ENCODE assay signal across 8 mouse cellular contexts in genomic region chr1:161248685-161249084, GRCm38 (mm10). TPM values are rescaled to one million over a fixed set of nuclear protein-coding genes. Genes with fewer than 3 reads are reported as not detected.
DNase-seq lines count a peak whose midpoint lies in the region; ATAC-seq lines count a peak whose summit lies in the region.

No protein-coding gene starts in this region.

- no peaks in the 10 kb centered on the region for H3K9me3 ChIP-seq in lung, embryonic 16.5 days (ENCODE audit: control insufficient read depth, low read length)
- H3K9me3 ChIP-seq in forebrain, embryonic 10.5 days = no peaks in the 10 kb centered on the region
- H3K9me3 ChIP-seq in limb, embryonic 15.5 days = no peaks in the 10 kb centered on the region
- H3K9me3 ChIP-seq in stomach, embryonic 16.5 days (replicated peaks; ENCODE audit: control insufficient read depth, low read length) = no peaks in the 10 kb centered on the region

- peak overlapping the region; percentile 86 for H3K4me3 ChIP-seq in lung, embryonic 16.5 days (ENCODE audit: low read length)
- H3K4me3 ChIP-seq in forebrain, embryonic 10.5 days = peak overlapping the region; percentile 95
- peak overlapping the region; percentile 85; the same call in 1 of the 2 replicates for H3K4me3 ChIP-seq in limb, embryonic 15.5 days
- H3K4me3 ChIP-seq in stomach, embryonic 16.5 days (replicated peaks; ENCODE audit: low read length) = peak overlapping the region; percentile 96; the same call in 1 of the 2 replicates

- H3K36me3 ChIP-seq in lung, embryonic 16.5 days (ENCODE audit: control insufficient read depth, insufficient read depth, low read length) = peaks cover 12% of the 10 kb centered on the region
- peaks cover 48% of the 10 kb centered on the region for H3K36me3 ChIP-seq in forebrain, embryonic 10.5 days (replicated peaks)
- H3K36me3 ChIP-seq in limb, embryonic 15.5 days = peaks cover 12% of the 10 kb centered on the region
- 0 out of 2 replicates have a peak, but pooled peaks cover 7% of the 10 kb centered on the region for H3K36me3 ChIP-seq in stomach, embryonic 16.5 days (ENCODE audit: control insufficient read depth, insufficient read depth, low read length)

- peaks cover 21% of the 10 kb centered on the region for H3K4me1 ChIP-seq in lung, embryonic 16.5 days (replicated peaks; ENCODE audit: control insufficient read depth, insufficient read depth, low read length)
- H3K4me1 ChIP-seq in forebrain, embryonic 10.5 days = peaks cover 39% of the 10 kb centered on the region
- H3K4me1 ChIP-seq in limb, embryonic 15.5 days = peaks cover 17% of the 10 kb centered on the region
- peaks cover 24% of the 10 kb centered on the region for H3K4me1 ChIP-seq in stomach, embryonic 16.5 days (ENCODE audit: control insufficient read depth, insufficient read depth, low read length)

- no peaks in the 10 kb centered on the region for H3K27me3 ChIP-seq in lung, embryonic 16.5 days (ENCODE audit: control insufficient read depth, insufficient read depth, low read depth, low read length)
- peaks cover 24% of the 10 kb centered on the region for H3K27me3 ChIP-seq in forebrain, embryonic 10.5 days (ENCODE audit: poor library complexity, severe bottlenecking)
- H3K27me3 ChIP-seq in limb, embryonic 15.5 days = 0 out of 2 replicates have a peak, but pooled peaks cover 9% of the 10 kb centered on the region
- no peaks in the 10 kb centered on the region for H3K27me3 ChIP-seq in stomach, embryonic 16.5 days (ENCODE audit: control insufficient read depth, insufficient read depth, low read length)

- H3K9ac ChIP-seq in lung, embryonic 16.5 days (ENCODE audit: low read length) = peak overlapping the region; percentile 36; the same call in 1 of the 2 replicates
- no peak overlapping the region for H3K9ac ChIP-seq in limb, embryonic 15.5 days
- no peak overlapping the region; the same call in 1 of the 2 replicates for H3K9ac ChIP-seq in stomach, embryonic 16.5 days (ENCODE audit: low read length)

- no peak for DNase-seq in lung, postnatal 25 days (ENCODE audit: low spot score)
- no peak for DNase-seq in forebrain, embryonic 10.5 days (ENCODE audit: extremely low spot score, low spot score)
- no peak for DNase-seq in testis, postnatal 14 days (ENCODE audit: low spot score)
- no peak for DNase-seq in frontal cortex, postnatal 25 days (ENCODE audit: low spot score in 2 of 2)
- no peak for DNase-seq in right cerebral cortex, adult 18-20 months

- H3K4me2 ChIP-seq in lung, embryonic 16.5 days (ENCODE audit: low read depth, low read length) = peak overlapping the region; percentile 75
- H3K4me2 ChIP-seq in limb, embryonic 15.5 days = peak overlapping the region; percentile 81
- H3K4me2 ChIP-seq in stomach, embryonic 16.5 days (ENCODE audit: low read depth, low read length) = peak overlapping the region; percentile 71

- 0 out of 2 replicates have a peak overlapping the region, but pooled peaks have one; percentile 34 for H3K27ac ChIP-seq in lung, embryonic 16.5 days (ENCODE audit: low read length)
- 0 out of 2 replicates have a peak overlapping the region, but pooled peaks have one; percentile 97 for H3K27ac ChIP-seq in forebrain, embryonic 10.5 days
- no peak overlapping the region for H3K27ac ChIP-seq in limb, embryonic 15.5 days
- H3K27ac ChIP-seq in stomach, embryonic 16.5 days (ENCODE audit: low read length) = no peak overlapping the region

- 33% methylated on average over 7 of the region's 7 CpGs for WGBS in lung, embryonic 16.5 days
- WGBS in forebrain, embryonic 10.5 days = 72% methylated on average over 7 of the region's 7 CpGs
- 51% methylated on average over 7 of the region's 7 CpGs for WGBS in limb, embryonic 15.5 days
- WGBS in stomach, embryonic 16.5 days = 53% methylated on average over 7 of the region's 7 CpGs

- no peak for ATAC-seq in lung, embryonic 16.5 days (ENCODE audit: low read depth)
- ATAC-seq in limb, embryonic 15.5 days (ENCODE audit: insufficient number of reproducible peaks, low FRiP score, low TSS enrichment, low read depth) = no peak
- no peak for ATAC-seq in stomach, embryonic 16.5 days (ENCODE audit: insufficient read depth, low FRiP score)

RNA-seq across cellular contexts. Expression of gene Prdx6, which starts 2.3 kb away (rescaled TPM):
- polyA plus RNA-seq in lung, embryonic 16.5 days (2015; fragmentation: Nextera tagmentation; extraction: Ambion mirVana) = 458 and 477 TPM in 2 replicates
- polyA plus RNA-seq in forebrain, embryonic 10.5 days (2016; fragmentation: Nextera tagmentation; extraction: Ambion mirVana) = 663 and 680 TPM in 2 replicates
- polyA plus RNA-seq in limb, embryonic 15.5 days (2015; fragmentation: Nextera tagmentation; extraction: Ambion mirVana) = 310 and 325 TPM in 2 replicates
- polyA plus RNA-seq in stomach, embryonic 16.5 days (2015; fragmentation: Nextera tagmentation; extraction: Ambion mirVana) = 436 and 447 TPM in 2 replicates

Comparison
In these comparisons a context has a peak if more than half of its experiments do, and no peak if none do; other contexts are left out.
1. H3K27ac ChIP-seq: peak in lung, embryonic 16.5 days (single experiment) and forebrain, embryonic 10.5 days (single experiment); none in limb, embryonic 15.5 days (single experiment) and stomach, embryonic 16.5 days (single experiment).
2. Peak in every context shown above with its lines, with median percentiles within 50 percentile points of each other: H3K4me2 ChIP-seq and H3K4me3 ChIP-seq.